Mouse (Mus musculus): ENCODE data around the gene Stk10.
A peak's percentile ranks its signal among the peaks of the same experiment; 100 is the strongest.

Gene Stk10

DNA sequence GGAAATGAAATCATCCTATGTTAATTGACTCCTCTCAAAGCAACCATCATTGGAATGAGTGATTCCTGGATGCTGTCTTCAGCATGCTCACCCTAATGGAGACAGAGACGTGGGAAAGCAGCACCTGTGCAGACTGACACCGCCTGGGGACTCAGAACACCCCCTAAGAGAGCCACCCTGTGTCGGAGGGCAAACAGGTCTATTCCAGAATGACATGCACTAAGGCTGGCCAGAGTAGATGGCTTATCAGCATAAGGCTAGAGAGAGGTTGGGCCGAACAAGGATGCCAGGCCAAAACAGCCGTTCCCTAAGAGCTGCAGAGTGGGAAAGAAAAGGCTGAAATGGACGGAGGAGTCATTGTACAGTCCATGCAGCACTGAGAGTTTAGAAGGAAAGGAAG, 93.0 kb downstream of the Stk10 start:
- DNase-seq (ENCODE audit: inconsistent age in 2 of 2, low spot score in 1 of 2) = no peak

DNA sequence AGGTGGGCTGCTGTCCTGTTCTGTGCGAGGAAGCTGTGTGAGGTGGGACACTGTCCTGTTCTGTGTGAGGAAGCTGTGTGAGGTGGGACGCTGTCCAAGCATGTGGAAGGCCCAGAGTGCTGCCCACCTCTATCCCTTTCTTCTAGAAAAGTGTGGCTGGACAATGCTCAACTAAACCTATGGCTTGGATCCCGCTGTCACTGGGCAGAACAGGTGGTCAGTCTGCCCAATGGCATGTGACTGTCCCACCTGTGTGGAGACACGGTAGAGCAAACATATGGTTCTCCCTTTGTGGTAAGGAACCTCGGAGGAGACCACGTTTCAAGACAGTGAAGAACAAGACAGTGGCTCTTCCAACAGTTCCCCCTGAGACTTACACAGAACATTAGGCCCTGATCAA, 94.8 kb downstream of the Stk10 start:
- no peak for DNase-seq (ENCODE audit: inconsistent age in 2 of 2, low spot score in 1 of 2)

DNA sequence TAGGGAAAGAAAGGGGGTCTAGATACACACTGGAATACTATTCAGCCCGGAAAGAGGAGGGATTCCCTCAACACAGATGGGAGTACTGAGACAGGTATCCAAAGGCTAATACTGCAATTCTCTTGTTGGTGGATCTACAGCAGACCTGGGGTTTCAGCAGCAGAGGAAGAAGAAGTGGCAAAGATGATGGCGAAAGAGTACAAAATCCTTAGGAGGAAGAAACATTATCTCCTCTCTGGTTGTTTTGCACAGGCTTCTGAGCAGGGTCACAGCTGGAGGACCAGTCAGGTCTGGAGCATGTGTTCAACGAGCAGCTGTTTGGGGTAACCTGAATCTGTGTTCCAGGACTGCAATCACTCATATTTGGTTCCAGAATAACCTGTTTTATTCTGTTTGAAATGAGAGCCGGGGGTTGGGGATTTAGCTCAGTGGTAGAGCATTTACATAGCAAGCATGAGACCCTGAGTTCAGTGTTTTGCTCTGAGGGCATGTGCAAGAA, 96.7 kb downstream of the Stk10 start:
- no peak for DNase-seq (ENCODE audit: inconsistent age in 2 of 2, low spot score in 1 of 2)

DNA sequence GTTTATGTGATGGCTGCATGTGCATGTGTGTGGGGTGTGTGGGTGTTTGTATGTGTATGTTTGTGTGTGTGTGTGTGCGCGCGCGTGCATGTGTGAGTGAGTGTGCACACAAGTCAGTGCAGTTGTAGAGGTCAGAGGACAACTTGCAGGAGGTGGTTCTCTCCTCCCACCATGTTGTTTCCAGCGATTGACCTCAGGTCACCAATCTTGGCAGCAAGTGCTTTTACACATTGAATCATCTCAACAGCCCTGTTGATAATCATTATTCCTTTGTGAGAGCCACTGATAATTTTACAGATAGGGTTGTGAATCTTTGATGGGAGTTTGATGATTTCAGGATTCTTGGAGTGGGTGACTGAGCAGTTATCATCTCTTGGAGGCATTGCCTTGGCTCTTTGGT, 99.6 kb downstream of the Stk10 start:
- no peak for DNase-seq (ENCODE audit: inconsistent age in 2 of 2, low spot score in 1 of 2)

DNA sequence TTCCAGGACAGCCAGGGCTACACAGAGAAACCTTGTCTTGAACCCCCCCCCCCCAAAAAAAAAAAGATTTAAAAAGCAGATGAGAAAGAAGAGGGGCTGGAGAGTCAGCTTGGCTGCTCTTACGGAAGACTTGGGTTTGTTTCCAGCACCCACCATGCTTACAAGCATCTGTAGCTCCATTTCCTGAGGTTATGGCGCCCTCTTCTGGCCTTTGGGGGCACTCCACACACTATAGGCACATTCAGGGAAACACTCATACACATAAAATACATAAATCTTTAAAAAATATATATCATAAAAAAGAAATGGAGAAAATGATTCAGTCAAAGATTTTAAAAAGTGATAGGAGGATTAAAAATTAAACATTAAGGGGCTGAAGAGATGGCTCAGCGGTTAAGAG, 100.4 kb downstream of the Stk10 start:
- peak in 1 of 2 experiments; percentile 29 for DNase-seq (ENCODE audit: inconsistent age in 2 of 2, low spot score in 1 of 2)

DNA sequence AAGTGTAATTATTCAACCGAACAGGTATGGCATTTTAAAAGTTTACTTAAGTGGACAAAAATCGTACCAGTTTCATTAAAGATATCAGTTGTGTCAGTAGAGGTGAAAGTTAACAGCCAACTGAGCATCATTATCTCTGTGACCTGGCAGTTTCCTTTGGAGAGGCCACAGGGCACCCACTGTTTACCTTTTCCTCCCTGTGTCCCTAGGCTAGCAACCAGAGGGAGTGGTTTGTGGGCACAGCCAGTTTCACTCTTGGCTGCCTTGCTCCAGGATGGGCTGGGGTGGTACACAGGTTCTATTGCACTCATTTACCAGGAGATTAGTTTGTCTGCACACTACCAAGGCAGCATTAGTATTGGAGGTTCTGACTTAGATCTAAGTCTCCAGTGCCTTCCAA, 101.0 kb downstream of the Stk10 start:
- no peak for DNase-seq (ENCODE audit: inconsistent age in 2 of 2, low spot score in 1 of 2)

DNA sequence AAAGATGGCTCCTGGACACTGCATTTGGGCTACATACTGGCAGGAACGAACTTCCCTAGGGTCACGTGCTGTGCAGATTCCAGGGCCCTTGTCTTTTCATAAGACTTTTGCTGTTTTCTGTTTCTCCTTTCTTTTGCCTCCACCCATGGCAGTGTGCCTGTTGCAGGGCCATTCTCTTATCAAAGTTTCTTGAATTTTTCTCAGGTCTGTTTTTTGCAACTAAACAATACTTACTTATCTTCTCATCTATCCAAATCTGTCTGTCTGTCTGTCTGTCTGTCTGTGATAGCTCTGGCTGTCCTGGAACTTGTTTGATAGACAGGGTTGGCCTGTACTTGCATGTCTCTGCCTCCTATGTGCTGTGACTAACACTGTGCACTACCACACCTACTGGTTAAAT, 101.7 kb downstream of the Stk10 start:
- DNase-seq (ENCODE audit: inconsistent age in 2 of 2, low spot score in 1 of 2) = no peak

DNA sequence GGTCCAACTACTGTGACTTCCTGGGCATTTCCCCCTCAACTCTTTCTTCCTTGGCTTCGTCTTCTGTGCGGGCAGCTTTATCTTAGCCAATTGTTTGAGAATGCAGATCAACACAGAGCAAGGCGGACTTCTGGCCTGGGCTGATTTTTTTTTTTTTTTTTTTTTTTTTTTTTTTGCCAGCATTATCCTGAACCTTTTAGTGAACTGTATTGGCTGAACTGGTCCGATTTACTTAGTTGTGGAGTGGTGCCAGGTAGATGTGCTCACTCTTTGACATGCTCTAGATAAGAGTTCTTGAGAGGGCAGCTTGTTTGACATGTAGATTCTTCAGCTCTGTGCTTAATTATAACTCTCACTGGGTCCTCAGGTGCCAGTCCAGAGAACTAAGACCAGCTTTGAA, 103.2 kb downstream of the Stk10 start:
- no peak for DNase-seq (ENCODE audit: inconsistent age in 2 of 2, low spot score in 1 of 2)

DNA sequence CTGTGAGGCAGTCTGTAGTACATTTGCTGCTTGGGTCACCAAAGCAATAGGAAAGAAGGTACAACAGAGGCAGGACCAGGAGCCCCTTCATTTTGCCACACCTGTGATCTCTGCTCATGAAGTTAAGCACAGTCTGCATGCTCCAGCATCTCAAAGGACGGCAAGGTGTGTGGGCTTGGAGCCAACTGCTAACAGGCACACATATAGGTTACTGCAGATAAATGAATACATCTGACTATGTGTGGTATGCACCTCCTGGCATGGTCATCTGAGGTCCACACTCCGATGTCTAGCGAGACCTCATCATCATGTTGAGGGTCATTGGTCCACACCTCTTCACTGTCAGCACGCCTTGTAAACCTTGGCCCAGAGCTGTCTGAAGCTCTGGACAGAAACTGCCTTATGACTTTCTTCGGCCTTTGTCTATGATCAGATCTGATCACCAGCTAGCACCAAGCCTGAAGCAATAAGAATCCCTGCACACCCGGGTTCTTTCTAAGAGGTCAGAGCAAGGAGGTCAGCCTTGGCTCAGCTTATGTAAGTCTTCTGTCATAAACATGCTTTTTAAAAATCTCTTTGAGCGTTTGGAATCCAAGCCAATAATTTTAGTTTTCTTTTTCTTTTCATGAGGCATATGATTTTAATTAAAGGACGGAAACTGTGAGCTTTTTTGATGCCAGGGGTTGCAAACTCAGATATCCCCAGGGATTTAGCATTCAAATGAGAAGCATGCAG, 105.6 kb downstream of the Stk10 start:
- no peak for DNase-seq (ENCODE audit: inconsistent age in 2 of 2, low spot score in 1 of 2)

DNA sequence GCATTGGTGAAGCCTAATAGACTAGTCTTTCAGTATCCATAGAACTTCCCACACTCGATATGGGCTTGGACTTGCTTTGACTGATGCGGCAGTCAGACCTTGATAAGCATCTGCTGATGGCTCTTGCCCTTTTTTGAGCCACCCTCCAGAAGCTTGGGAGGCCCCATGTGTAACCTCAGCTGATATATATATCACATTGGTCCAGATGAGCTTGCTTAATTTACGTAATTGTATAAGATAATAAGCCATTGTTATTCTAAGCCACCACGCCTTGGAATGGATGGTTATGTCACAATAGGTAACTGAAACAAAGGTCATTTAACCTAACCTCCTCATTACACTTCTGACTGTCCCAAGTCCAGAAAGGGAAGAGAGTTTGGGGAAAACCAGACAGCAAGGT, 107.5 kb downstream of the Stk10 start:
- DNase-seq (ENCODE audit: inconsistent age in 2 of 2, low spot score in 1 of 2) = no peak

DNA sequence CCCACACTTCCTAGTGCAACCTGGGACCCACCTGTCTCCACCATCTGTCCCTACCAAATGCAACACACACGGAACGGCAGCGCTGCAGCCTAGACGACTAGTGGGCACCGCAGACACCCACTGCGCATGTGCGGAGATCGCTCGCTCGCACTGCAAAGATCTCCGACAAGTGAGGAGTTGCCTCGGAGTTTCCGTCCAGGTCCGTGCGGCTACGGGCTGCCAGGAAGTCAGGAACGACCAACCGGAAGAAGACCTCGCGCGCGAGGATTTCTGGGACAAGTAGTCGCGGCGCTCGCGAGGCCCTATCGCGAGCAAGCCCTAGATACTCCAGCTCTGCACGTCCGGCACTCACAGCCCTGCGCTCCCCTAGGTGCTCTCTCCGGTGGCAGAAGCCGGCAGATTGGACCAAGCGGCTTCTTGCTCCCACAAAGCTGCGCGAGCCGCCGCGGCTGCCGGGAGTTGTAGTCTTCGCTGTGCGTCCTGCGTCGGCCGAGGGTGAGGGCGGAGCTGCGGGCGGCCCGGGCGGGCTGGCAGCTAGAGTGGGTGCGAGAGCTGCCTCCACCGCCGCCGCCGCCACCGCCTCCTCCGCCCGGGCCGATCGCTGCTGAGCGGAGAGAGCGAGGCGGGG, 109.3 kb downstream of the Stk10 start, which contains the start of gene Fbxw11:
Gene Fbxw11 (plus strand): TSS at position 476 of the 628 bp plus-strand sequence.
- DNase-seq (ENCODE audit: inconsistent age in 2 of 2, low spot score in 1 of 2) = peak; percentile 96 to 98

DNA sequence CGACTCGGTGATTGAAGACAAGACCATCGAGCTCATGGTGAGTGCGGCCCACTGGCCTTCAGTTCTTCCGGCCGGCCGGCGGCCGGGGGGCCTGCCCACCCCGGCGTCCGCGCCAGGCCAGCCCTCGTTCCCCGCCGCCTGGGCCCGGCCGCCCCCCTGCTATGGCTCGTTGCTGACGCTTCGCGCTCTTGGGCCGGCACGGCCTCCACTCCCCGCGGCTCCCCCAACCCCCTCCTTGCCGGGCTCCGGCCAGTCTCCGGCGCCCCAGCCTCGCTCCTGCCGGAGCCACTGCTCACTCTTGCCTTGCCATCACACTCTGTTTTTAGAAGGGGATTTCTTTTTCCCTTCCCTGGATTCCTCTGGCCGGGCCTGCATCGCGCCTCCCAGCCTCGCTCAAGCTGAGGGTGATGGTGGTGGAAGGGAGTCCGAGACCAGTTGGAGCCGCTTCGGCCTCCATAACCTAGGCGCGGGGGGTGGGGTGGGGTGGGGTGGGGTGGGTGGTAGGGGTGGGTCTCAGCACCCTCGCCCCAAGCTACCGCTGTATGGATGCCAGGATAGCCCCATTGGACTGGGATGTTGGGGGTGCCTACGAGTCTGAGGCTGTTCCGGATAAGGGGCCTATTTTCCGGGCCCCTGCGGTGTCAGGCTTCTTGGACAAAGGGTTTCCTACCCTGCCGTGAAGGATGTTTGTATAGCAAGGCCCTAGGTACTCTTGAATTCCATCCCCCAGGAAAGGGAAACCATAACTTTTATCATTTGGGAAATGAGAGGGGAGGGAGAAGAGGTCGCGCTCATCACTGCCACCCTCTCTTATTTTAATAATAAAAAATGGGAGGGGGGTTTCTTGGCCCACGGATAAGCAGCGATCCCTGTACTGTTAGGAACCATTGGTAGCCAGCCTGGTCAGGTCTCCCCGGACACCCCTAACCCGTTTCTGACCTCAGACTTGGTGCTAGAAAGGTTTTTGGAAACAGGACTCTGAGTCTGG, 110.1 kb downstream of the Stk10 start:
- DNase-seq (ENCODE audit: inconsistent age in 2 of 2, low spot score in 1 of 2) = peak in 1 of 2 experiments; percentile 81

DNA sequence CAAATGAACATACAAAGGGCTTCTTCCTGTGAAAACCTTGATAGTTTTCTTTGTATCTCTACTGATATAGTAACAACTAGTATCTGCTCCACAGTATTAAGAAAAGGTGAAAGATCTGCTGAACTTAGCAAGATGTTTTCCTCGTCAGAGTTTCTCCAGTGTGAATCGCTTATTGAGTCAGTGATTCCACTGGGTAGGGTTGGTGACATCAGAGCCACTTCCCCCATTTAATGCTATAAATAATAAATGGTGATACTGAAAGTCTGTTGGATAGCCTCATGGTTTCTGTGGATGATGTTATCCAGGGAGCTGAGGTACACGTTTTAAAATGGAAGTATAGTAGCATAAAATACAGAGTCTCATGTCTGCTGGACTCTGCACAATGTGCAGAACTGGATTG, 110.9 kb downstream of the Stk10 start:
- peak in 1 of 2 experiments; percentile 75 for DNase-seq (ENCODE audit: inconsistent age in 2 of 2, low spot score in 1 of 2)

DNA sequence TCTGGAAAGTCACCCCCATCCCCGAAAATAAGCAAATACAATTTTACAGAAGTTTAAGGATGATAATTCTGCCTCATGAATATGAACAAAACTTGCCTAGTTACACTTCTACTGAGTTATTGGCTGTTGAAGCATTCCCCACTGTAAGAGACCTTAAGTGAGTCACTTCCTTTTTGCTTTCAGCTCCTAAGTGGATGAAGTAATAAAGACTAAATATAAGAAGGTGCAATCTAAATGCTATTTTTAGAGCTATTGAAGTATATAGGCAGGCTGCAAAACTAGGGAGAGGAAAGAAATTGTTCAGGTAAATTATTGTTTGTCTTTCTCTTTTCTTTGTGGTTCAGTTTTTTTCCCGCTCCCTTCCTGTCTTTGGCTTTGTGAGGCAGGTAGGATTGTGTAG, 114.2 kb downstream of the Stk10 start:
- DNase-seq (ENCODE audit: inconsistent age in 2 of 2, low spot score in 1 of 2) = no peak

DNA sequence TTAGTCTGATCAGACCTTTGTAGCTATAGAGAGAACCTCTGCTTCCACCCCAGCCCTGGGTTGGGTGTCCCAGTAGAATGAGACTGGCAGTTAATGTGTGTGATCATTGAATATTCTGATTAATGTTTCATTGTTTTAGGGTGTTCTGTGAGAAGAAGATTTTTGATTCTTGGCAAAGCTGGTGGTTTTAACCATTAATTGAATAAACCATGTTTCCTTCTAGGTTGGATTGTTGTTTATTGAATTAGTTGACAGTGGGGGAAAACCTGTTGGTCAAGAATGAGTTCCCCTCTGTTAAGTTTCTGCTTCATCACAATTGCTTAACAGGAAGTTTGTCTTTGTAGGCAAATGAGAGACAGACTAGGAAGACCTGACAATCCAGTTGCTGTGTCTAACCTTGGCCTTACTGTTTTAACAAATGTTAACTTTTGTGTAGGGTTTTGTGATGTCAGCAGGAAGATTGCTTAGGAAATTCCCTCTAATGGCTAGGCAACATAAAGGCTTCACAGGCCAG, 117.2 kb downstream of the Stk10 start:
- DNase-seq (ENCODE audit: inconsistent age in 2 of 2, low spot score in 1 of 2) = no peak

DNA sequence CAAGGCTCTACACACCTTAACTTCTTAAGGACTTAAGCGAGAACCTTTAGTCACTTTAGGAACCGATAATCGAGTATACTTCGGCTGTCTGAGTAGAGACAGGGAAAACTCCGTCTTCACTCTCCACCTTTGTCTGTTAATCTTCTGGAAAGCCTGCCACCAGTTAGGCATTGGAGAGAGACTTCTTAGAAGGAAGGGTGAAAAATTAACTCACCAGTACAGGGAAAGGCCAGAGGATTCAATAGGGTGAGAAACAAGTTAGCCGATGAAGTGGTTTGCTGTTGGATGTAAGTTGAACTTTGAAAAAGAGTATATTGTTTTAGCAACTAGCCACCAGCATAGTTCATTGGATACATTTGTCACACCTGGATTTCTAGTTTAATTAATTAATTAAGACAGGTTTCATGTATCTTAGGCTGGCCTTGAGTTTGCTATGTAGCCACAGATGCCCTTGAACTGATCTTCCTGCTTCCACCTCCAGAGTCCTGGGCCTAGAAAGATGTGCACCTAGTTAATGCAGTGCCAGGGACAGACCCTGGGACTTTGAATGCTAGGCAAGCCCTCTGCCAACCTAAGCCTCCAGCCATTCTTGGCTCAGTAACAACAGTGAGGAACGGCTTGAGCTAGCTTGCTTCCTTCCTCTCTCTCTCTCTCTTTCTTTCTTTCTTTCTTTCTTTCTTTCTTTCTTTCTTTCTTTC, 117.9 kb downstream of the Stk10 start:
- DNase-seq (ENCODE audit: inconsistent age in 2 of 2, low spot score in 1 of 2) = no peak

DNA sequence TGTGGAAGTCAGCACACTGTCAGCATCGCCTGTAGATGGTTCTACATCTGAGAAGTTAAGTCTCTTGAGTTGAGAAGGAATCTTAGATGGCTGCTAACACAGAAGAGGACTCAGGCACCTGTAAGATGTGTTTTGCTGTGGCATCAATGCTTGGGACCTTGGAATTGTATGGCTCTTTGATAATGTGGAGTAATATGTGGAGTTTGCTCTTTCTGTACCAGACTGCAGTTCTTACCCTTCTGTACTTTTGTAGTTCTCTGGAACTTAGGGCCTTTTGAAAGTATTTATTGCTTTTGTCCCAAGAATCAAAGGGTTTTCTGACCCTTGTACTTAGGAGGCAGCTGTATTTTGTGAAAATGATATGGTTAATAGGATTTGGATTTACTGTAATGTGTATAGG, 118.6 kb downstream of the Stk10 start:
- no peak for DNase-seq (ENCODE audit: inconsistent age in 2 of 2, low spot score in 1 of 2)

DNA sequence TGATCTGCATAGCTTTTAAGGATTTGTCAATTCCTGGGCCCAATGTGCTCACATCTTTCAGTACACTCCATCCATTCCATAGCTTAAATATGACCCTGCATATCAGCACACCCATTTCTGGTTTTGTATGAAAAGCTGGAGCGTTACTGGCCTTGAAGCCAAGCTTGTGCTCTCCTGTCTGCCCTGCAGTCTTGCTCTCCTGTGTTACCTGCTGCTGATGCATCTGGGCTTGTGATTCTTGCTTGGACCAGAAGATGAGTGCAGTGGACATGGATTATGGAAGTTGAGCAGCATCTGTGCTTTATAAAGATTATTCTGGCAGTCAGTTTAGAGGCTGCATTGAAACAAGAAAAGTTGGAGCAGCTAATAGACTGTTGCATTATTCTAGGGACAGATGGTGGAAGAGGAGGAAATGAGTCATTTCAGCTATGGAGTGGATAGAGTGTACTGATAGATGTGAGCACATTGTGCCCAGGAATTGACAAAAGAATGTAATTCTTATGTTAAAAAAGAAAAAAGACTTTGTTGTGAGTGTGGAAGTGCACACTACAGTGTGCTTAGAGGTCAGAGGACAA, 129.1 kb downstream of the Stk10 start:
- peak in 1 of 2 experiments; percentile 36 for DNase-seq (ENCODE audit: inconsistent age in 2 of 2, low spot score in 1 of 2)

DNA sequence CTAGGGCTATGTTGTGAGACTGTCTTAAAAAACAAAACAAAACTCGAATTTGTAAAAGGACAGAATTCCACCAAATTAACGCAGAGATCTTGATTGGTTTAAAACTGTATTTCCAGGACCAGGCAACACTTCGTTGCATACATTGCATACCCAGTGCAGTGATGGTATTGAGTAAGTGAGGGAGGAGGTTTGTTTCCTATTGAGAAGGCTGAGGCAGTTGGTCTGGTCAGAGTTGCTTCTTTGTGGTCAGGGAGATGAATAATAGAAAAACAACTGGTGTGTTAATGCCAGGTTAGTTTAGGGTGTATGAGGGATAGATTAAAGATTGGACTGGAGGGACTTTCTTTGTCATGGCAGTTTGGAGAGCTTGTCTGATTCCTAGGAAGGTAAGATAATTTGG, 132.5 kb downstream of the Stk10 start:
- no peak for DNase-seq (ENCODE audit: inconsistent age in 2 of 2, low spot score in 1 of 2)

DNA sequence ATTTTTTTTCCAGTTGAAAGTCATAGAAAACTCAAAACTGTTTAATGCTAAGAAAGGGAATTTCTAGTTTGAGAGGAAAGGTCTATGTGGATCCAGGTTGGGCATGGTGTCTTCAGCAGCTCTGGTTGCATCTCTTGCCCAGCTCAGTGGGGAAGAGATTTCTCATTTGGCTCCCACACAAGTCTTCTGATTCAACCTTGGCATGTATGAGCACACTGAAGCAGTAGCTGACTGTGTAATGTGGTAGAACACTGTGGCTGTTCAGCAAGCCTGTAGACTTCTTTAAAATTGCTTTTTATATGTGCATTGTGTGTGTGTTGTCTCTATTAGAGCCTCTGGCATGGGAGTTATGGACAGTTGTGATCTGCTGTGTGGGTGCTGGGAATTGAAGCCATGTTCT, 133.9 kb downstream of the Stk10 start:
- DNase-seq (ENCODE audit: inconsistent age in 2 of 2, low spot score in 1 of 2) = peak in 1 of 2 experiments; percentile 73

All from adrenal gland, adult (tissue).